Mouse (Mus musculus) midbrain, embryonic 13.5 days (tissue): ENCODE measurements around the gene Fdx1. TPM values are rescaled to one million over a fixed set of nuclear protein-coding genes. Genes with fewer than 3 reads are reported as not detected.

Experiments
- ATAC-seq: fragments of 200-750 bp; cut with Nextera tagmentation; 2 replicates; pipeline ENCODE4 v1.8.0; 2017; ENCODE audit warnings: mild to moderate bottlenecking, moderate TSS enrichment, moderate library complexity
- H3K27ac ChIP-seq: fragments of 300-500 bp; sonication (generic); 2 replicates; pipeline ENCODE4 v1.5.1; 2015; ENCODE audit warnings: inconsistent platforms, mild to moderate bottlenecking, moderate library complexity
- H3K27me3 ChIP-seq: fragments of 300-500 bp; sonication (generic); 2 replicates; pipeline ENCODE4 v1.6.1; 2015; ENCODE audit warnings: mild to moderate bottlenecking, inconsistent platforms
- H3K36me3 ChIP-seq: fragments of 300-500 bp; sonication (generic); 2 replicates; pipeline ENCODE4 v1.6.1; 2015; ENCODE audit warnings: mild to moderate bottlenecking, inconsistent platforms
- H3K4me1 ChIP-seq: fragments of 300-500 bp; sonication (generic); replicated peaks from 2 replicates; pipeline ENCODE4 v1.6.1; 2015; ENCODE audit warnings: inconsistent platforms
- H3K4me2 ChIP-seq: fragments of 300-500 bp; sonication (generic); replicated peaks from 2 replicates; pipeline ENCODE4 v1.6.1; 2015; ENCODE audit warnings: moderate library complexity, mild to moderate bottlenecking, inconsistent platforms
- H3K4me3 ChIP-seq: fragments of 300-500 bp; sonication (generic); replicated peaks from 2 replicates; pipeline ENCODE4 v1.5.1; 2015; ENCODE audit warnings: mild to moderate bottlenecking, inconsistent platforms
- H3K9ac ChIP-seq: fragments of 300-500 bp; sonication (generic); replicated peaks from 2 replicates; pipeline ENCODE4 v1.6.1; 2015; ENCODE audit warnings: mild to moderate bottlenecking, inconsistent platforms
- H3K9me3 ChIP-seq: fragments of 300-500 bp; sonication (generic); 2 replicates; pipeline ENCODE4 v1.6.1; 2016; ENCODE audit warnings: mild to moderate bottlenecking, inconsistent platforms
- WGBS: fragments of 180-500 bp; shearing (Covaris S2); methylation state at CpG from one replicate; pipeline ENCODE4 v1.1.7; 2015; 5-methylcytosine and 5-hydroxymethylcytosine counted together
- polyA plus RNA-seq: library from polyadenylated mRNA; unstranded; fragments of >200 nt; fragmentation: Nextera tagmentation; extraction: Ambion mirVana; gene quantifications from 2 replicates; pipeline ENCODE4 v1.2.1, GENCODE M21; 2015

The Fdx1 gene
- polyA plus RNA-seq, 1 experiment from 2014 or later = 39.1 TPM

DNA sequence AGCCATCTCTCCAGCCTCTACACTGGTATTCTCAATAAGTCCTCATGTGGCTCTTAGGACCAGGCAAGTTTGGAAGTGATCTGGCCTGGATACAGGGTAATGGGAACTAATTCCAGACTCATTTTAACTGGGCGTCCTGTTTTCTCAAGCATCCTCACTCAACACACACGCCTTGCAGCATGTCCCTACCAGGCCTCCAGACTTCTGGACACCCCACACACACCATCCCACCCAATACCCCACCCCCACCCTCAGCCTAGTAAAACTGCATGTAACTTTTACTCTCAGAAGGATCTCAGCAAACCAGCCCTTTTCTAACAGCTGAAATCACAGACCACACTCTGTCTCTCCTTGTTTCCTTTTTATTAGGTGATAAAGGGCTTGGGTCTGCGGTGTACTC is 35.7 kb downstream of the Fdx1 start:
- Histone ChIP-seq H3K27me3 (no peaks in the 10 kb centered on the region), H3K4me3 (no peak overlapping the region), H3K36me3 (no peaks in the 10 kb centered on the region), H3K4me1 (no peaks in the 10 kb centered on the region; the same call in 1 of the 2 replicates), H3K27ac (no peak overlapping the region), H3K9ac (no peak overlapping the region), H3K4me2 (no peak overlapping the region), H3K9me3 (no peaks in the 10 kb centered on the region)
- 81% methylated on average over 3 of the region's 3 CpGs for WGBS
- ATAC-seq = no peak

- 92% methylated on average over 8 of the region's 8 CpGs for WGBS
- no peak overlapping the region for H3K9ac ChIP-seq
- no peak overlapping the region for H3K27ac ChIP-seq
- H3K36me3 ChIP-seq = no peaks in the 10 kb centered on the region
- H3K4me2 ChIP-seq = no peak overlapping the region
- H3K9me3 ChIP-seq = no peaks in the 10 kb centered on the region
- no peak for ATAC-seq
- no peaks in the 10 kb centered on the region for H3K27me3 ChIP-seq
- no peak overlapping the region for H3K4me3 ChIP-seq
- no peaks in the 10 kb centered on the region; the same call in 1 of the 2 replicates for H3K4me1 ChIP-seq
These were observed 36.7 kb downstream of the Fdx1 start for GRCm38 (mm10) chr9:51926629-51927028.

GRCm38 (mm10) chr9:51924551-51925081 is 38.7 kb downstream of the Fdx1 start:
- H3K4me1 ChIP-seq = no peaks in the 10 kb centered on the region; the same call in 1 of the 2 replicates
- H3K4me3 ChIP-seq = no peak overlapping the region
- no peaks in the 10 kb centered on the region for H3K9me3 ChIP-seq
- H3K4me2 ChIP-seq = no peak overlapping the region
- H3K9ac ChIP-seq = no peak overlapping the region
- no peaks in the 10 kb centered on the region for H3K36me3 ChIP-seq
- H3K27me3 ChIP-seq = no peaks in the 10 kb centered on the region
- no peak overlapping the region for H3K27ac ChIP-seq
- ATAC-seq = no peak
- WGBS = 89% methylated on average over 8 of the region's 8 CpGs

GRCm38 (mm10) chr9:51922756-51923155 is 40.6 kb downstream of the Fdx1 start:
- no peaks in the 10 kb centered on the region for H3K36me3 ChIP-seq

DNA sequence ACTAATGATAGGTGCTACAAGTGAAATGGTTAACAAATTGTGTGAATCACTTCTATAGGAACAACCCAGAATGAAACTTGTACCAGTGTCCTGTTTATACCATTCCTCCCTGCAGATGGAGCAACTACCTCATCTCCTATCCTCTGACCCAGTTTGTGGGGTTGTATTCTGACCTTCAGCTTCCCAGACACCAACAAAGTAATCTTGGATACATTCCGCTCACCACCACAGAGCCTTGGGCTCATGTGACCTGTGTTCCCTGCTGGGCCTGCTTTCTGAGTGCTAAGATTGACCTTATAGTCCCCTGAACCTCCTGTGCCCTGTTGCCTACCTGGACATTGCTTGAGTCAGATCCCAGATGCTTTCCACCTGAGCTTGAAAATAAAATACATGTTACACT is 47.8 kb downstream of the Fdx1 start:
- 89% methylated on average over 1 of the region's 1 CpGs for WGBS

More at GRCm38 (mm10) chr9:51922756-51923155, 40.6 kb downstream of the Fdx1 start:
- Histone ChIP-seq H3K27ac (no peak overlapping the region), H3K9me3 (no peaks in the 10 kb centered on the region), H3K27me3 (no peaks in the 10 kb centered on the region), H3K4me3 (no peak overlapping the region), H3K4me2 (no peak overlapping the region), H3K9ac (no peak overlapping the region), H3K4me1 (no peaks in the 10 kb centered on the region)
- no peak for ATAC-seq
- 46% methylated on average over 2 of the region's 2 CpGs for WGBS

DNA sequence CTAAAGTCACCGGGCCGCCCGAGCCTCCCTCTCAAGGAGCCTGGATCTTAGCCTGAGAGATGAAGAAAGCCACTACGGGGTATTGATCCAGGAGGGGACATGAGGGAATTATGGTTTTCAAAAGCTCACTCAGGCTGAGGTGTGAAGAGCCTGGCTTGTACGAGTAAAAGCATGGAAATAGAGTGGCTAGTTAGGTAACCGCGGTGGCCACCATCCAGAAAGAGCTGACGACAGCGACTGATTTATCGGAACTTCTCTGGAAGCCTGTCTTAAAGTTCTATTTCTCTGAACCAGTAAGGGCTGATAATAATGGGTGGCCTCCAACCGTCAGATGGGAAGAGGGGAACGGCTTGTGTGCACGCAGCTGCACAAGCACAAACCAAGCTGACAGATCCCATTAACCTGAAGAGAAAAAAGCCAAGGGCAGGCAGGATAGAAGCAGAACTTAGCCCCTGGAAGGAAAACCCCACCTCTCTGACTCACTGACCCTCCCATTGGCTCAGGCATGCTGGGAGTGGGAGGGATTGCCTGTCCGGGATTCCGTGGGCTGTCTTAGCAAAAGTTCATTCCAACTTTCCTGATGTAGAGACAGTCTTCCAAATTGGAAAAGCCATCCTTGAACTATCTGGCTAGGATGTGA is 48.8 kb downstream of the Fdx1 start:
- Histone ChIP-seq H3K4me3 (no peak overlapping the region), H3K9ac (no peak overlapping the region), H3K27me3 (no peaks in the 10 kb centered on the region), H3K4me1 (no peaks in the 10 kb centered on the region), H3K4me2 (no peak overlapping the region), H3K9me3 (no peaks in the 10 kb centered on the region), H3K27ac (no peak overlapping the region), H3K36me3 (no peaks in the 10 kb centered on the region)
- ATAC-seq = no peak
- 76% methylated on average over 15 of the region's 15 CpGs for WGBS

More for the DNA sequence above, 47.8 kb downstream of the Fdx1 start:
- H3K4me1 ChIP-seq = no peaks in the 10 kb centered on the region
- no peak overlapping the region for H3K4me2 ChIP-seq
- ATAC-seq = no peak
- H3K27me3 ChIP-seq = no peaks in the 10 kb centered on the region
- H3K9ac ChIP-seq = no peak overlapping the region
- H3K27ac ChIP-seq = no peak overlapping the region
- H3K36me3 ChIP-seq = no peaks in the 10 kb centered on the region
- no peak overlapping the region for H3K4me3 ChIP-seq
- no peaks in the 10 kb centered on the region for H3K9me3 ChIP-seq

DNA sequence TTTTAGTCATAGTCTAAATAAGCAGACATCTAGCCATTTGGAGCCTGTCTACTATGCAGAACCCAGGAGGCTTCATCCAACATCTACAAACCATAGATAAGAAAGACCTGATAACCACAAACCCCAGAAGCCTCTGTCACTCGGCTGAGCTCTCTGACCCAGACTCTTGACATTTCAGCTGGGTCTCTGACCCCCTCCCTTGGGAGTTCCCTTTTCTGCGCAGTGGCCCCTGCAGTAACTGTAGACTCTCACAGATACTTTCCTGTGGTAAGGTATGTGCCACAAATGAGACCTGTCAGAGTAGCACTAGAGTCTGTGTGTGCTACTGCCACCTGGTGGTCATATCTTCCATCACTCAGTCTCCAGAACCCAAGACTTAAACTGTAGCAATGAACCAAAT is 54.5 kb downstream of the Fdx1 start:
- Histone ChIP-seq H3K9me3 (no peaks in the 10 kb centered on the region), H3K4me1 (no peaks in the 10 kb centered on the region), H3K36me3 (no peaks in the 10 kb centered on the region), H3K27me3 (no peaks in the 10 kb centered on the region), H3K4me2 (no peak overlapping the region), H3K4me3 (no peak overlapping the region), H3K9ac (no peak overlapping the region), H3K27ac (no peak overlapping the region)
- ATAC-seq = peak; percentile 77
- 27% methylated on average over 2 of the region's 2 CpGs for WGBS

DNA sequence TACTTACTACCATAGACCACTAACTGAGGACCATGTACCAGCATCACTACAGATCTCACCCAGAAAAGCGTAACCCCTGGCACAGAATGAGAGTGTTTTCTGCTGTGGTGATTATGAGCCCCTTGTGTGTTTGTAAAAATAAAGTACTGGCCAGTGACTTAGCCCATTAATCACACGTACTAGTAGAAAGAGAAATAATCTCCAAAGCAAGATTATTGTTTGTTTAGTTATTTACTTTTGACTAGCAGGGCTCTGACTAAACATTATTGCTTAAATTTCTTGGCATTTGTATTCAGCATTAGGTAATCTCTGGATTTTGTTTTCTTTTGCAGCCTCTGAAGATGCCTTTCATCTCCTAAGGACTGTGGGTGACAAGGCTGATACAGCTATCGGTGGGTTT is 55.1 kb downstream of the Fdx1 start:
- ATAC-seq = no peak
- Histone ChIP-seq H3K36me3 (no peaks in the 10 kb centered on the region), H3K4me3 (no peak overlapping the region), H3K9ac (no peak overlapping the region), H3K9me3 (no peaks in the 10 kb centered on the region), H3K27me3 (no peaks in the 10 kb centered on the region), H3K4me1 (no peaks in the 10 kb centered on the region), H3K27ac (no peak overlapping the region), H3K4me2 (no peak overlapping the region)
- WGBS = 88% methylated on average over 3 of the region's 3 CpGs

DNA sequence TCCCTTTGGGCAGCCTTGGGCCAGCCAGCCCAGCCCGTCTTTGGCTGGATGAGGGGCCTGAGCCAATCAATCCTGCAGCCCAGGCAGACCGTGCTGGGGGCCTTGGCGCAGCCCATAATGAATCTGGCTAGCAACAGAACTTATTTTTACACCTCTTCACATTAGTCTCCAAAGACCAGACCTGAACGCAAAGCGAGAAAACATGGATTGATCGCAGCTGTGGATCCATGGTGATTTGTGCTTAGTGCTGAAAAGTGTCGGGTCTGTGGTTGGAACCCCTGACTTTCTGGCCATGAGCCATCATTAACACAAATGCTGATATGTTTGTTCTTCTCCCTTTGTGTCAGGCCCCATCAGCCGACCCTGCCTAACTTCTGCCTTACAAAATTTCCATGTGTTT is 56.4 kb downstream of the Fdx1 start:
- WGBS = 88% methylated on average over 8 of the region's 8 CpGs
- no peaks in the 10 kb centered on the region for H3K27me3 ChIP-seq
- no peaks in the 10 kb centered on the region for H3K4me1 ChIP-seq
- no peaks in the 10 kb centered on the region for H3K9me3 ChIP-seq
- no peak overlapping the region for H3K4me2 ChIP-seq
- no peak for ATAC-seq
- H3K4me3 ChIP-seq = no peak overlapping the region
- H3K27ac ChIP-seq = no peak overlapping the region
- no peaks in the 10 kb centered on the region for H3K36me3 ChIP-seq
- no peak overlapping the region for H3K9ac ChIP-seq

Other genes with a start within 250 kb of the Fdx1 start
- 9.1 and 11.6 TPM in 2 replicates for gene Arhgap20, start 198.2 kb downstream of the Fdx1 start, polyA plus RNA-seq
- gene Rdx, start 83.6 kb upstream of the Fdx1 start, polyA plus RNA-seq = 120 TPM in 2 replicates
- gene Zc3h12c, start 205.0 kb upstream of the Fdx1 start, polyA plus RNA-seq = 10.8 and 10.9 TPM in 2 replicates